Mouse (Mus musculus): ENCODE data around the gene Myo1a. TPM values are rescaled to one million over a fixed set of nuclear protein-coding genes. Genes with fewer than 3 reads are reported as not detected.

The Myo1a gene
- total and polyA plus RNA-seq, 2 experiments from 2014 or later, result 0.04 TPM; not detected in 1

DNA sequence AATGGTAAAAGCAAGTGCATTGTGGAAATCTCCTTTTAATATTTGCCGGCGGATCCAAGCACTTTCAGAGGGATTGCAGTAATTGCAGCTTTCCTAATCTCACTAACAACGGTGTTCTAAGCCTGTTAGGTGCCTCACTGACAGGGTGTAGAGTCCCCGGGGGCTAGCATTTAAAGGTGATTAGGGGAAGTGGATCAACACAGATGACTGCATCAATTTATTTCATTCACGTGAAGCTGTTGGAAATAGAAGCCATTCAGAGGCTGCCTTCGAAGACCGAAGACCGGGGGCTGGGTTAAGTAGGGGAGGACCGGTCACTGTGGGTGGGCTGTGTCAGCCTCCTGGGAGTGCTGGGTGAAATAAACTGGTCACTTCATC is 26.0 kb downstream of the Myo1a start:
- no peak for TF ChIP-seq CTCF (IDR thresholded peaks at IDR 0.05; ENCODE audit: low read depth)
- TF ChIP-seq EP300 (IDR thresholded peaks at IDR 0.05; ENCODE audit: low read depth), result no peak
- no peak overlapping the region for H3K4me3 ChIP-seq (ENCODE audit: low read depth, low read length)
- no peak for DNase-seq (ENCODE audit: low spot score)
- no peak for ATAC-seq (ENCODE audit: insufficient read depth, low read depth)
- 0 out of 2 replicates have a peak, but pooled peaks cover 13% of the 10 kb centered on the region for H3K27me3 ChIP-seq (ENCODE audit: control insufficient read depth, insufficient read depth, low read length)
- no peak overlapping the region for H3K27ac ChIP-seq (ENCODE audit: low read depth)
- WGBS, result 52% methylated on average over 9 of the region's 9 CpGs
- H3K9ac ChIP-seq (replicated peaks; ENCODE audit: low read depth, low read length), result no peak overlapping the region
- H3K9me3 ChIP-seq (replicated peaks; ENCODE audit: control insufficient read depth, low read length), result no peaks in the 10 kb centered on the region
- H3K4me2 ChIP-seq (ENCODE audit: low read depth, low read length), result no peak overlapping the region
- H3K36me3 ChIP-seq (replicated peaks; ENCODE audit: control insufficient read depth, insufficient read depth, low read length), result no peaks in the 10 kb centered on the region
- no peaks in the 10 kb centered on the region for H3K4me1 ChIP-seq (ENCODE audit: control insufficient read depth, insufficient read depth)

DNA sequence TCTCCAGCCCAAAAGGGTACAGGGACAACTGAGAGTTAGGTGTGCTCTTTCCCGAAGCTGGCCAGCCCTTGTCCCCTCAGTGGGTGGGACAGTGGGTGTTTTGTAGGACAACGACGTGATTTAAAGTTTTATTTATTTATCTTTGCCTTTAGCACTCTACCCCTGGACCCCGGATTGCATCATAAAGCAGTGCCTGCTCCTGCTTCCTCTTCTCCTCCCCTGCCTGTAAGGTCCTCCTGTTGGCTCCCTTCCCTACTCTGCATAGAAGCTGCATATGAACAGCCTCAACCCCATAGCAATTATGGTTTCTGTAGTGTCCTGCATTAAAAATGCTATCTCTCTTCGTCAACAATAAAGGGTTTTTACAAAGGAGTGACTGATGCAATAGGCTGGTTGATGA is 26.4 kb downstream of the Myo1a start:
- WGBS, result 34% methylated on average over 5 of the region's 5 CpGs
- no peak for TF ChIP-seq CTCF (IDR thresholded peaks at IDR 0.05; ENCODE audit: low read depth)
- TF ChIP-seq EP300 (IDR thresholded peaks at IDR 0.05; ENCODE audit: low read depth), result no peak
- no peak overlapping the region for H3K27ac ChIP-seq (ENCODE audit: low read depth)
- H3K4me3 ChIP-seq (ENCODE audit: low read depth, low read length), result no peak overlapping the region
- DNase-seq (ENCODE audit: low spot score) (no peak), ATAC-seq (ENCODE audit: insufficient read depth, low read depth) (no peak)
- no peaks in the 10 kb centered on the region for H3K36me3 ChIP-seq (replicated peaks; ENCODE audit: control insufficient read depth, insufficient read depth, low read length)
- H3K4me1 ChIP-seq (ENCODE audit: control insufficient read depth, insufficient read depth), result no peaks in the 10 kb centered on the region
- 0 out of 2 replicates have a peak, but pooled peaks cover 12% of the 10 kb centered on the region for H3K27me3 ChIP-seq (ENCODE audit: control insufficient read depth, insufficient read depth, low read length)
- no peak overlapping the region for H3K9ac ChIP-seq (replicated peaks; ENCODE audit: low read depth, low read length)
- H3K9me3 ChIP-seq (replicated peaks; ENCODE audit: control insufficient read depth, low read length), result no peaks in the 10 kb centered on the region
- H3K4me2 ChIP-seq (ENCODE audit: low read depth, low read length), result no peak overlapping the region

DNA sequence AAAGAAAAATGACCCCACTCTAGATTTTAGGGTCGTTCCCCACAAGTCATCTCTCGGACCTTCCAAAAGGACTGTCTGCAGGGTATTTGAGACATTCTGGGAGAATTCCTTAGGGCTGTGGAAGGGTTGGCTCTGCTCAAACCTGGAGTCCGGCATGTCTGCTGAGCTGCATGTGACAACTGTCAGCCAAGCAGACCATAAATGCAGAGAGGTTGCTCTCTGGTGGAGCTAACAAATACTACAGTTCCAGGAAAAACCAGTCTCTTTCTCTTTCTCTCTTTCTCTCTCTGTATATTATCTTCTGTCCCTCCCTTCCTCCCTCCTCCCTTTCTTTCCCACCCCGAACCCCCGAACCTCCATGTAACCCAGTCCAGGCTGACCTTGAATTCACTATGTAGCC is 29.5 kb downstream of the Myo1a start:
- Histone ChIP-seq H3K36me3 (replicated peaks; ENCODE audit: control insufficient read depth, insufficient read depth, low read length) (no peaks in the 10 kb centered on the region), H3K9me3 (replicated peaks; ENCODE audit: control insufficient read depth, low read length) (no peaks in the 10 kb centered on the region), H3K4me3 (ENCODE audit: low read depth, low read length) (no peak overlapping the region), H3K27me3 (ENCODE audit: control insufficient read depth, insufficient read depth, low read length) (no peaks in the 10 kb centered on the region), H3K9ac (replicated peaks; ENCODE audit: low read depth, low read length) (no peak overlapping the region), H3K4me2 (ENCODE audit: low read depth, low read length) (no peak overlapping the region), H3K27ac (ENCODE audit: low read depth) (no peak overlapping the region), H3K4me1 (ENCODE audit: control insufficient read depth, insufficient read depth) (no peaks in the 10 kb centered on the region)
- DNase-seq (ENCODE audit: low spot score) (peak; percentile 48), ATAC-seq (ENCODE audit: insufficient read depth, low read depth) (no peak; the same call in 1 of the 2 replicates)
- TF ChIP-seq EP300 (IDR thresholded peaks at IDR 0.05; ENCODE audit: low read depth) (no peak), CTCF (IDR thresholded peaks at IDR 0.05; ENCODE audit: low read depth) (peak; percentile 73)
- 25% methylated on average over 5 of the region's 5 CpGs for WGBS

DNA sequence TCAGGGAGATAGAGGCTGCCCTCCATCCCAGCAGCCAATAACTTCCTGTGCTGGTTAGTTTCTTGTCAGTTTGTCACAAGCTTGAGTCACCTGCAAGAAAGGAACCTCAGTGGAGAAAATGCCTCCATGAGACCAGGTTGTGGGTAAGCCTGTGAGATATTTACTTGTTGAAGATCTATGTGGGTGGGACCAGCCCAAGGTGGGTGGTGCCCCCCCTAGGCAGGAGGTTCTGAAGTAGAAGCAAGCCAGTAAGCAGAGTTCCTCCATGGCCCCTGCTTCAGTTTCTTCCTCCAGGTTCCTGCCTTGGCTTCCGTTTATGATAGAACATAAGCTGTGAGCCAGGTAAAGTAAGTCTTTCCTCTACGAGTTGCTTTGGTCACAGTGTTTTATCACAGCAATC is 31.3 kb downstream of the Myo1a start:
- no peak for TF ChIP-seq CTCF (IDR thresholded peaks at IDR 0.05; ENCODE audit: low read depth)
- no peak for TF ChIP-seq EP300 (IDR thresholded peaks at IDR 0.05; ENCODE audit: low read depth)
- 69% methylated on average over 2 of the region's 2 CpGs for WGBS
- no peak overlapping the region for H3K4me3 ChIP-seq (ENCODE audit: low read depth, low read length)
- no peaks in the 10 kb centered on the region for H3K9me3 ChIP-seq (replicated peaks; ENCODE audit: control insufficient read depth, low read length)
- no peak overlapping the region for H3K27ac ChIP-seq (ENCODE audit: low read depth)
- DNase-seq (ENCODE audit: low spot score) (no peak), ATAC-seq (ENCODE audit: insufficient read depth, low read depth) (no peak)
- peaks cover 9% of the 10 kb centered on the region for H3K4me1 ChIP-seq (ENCODE audit: control insufficient read depth, insufficient read depth)
- H3K9ac ChIP-seq (replicated peaks; ENCODE audit: low read depth, low read length), result no peak overlapping the region
- no peak overlapping the region for H3K4me2 ChIP-seq (ENCODE audit: low read depth, low read length)
- peaks cover under 1% of the 10 kb centered on the region; the same call in 1 of the 2 replicates for H3K36me3 ChIP-seq (replicated peaks; ENCODE audit: control insufficient read depth, insufficient read depth, low read length)
- no peaks in the 10 kb centered on the region for H3K27me3 ChIP-seq (ENCODE audit: control insufficient read depth, insufficient read depth, low read length)

DNA sequence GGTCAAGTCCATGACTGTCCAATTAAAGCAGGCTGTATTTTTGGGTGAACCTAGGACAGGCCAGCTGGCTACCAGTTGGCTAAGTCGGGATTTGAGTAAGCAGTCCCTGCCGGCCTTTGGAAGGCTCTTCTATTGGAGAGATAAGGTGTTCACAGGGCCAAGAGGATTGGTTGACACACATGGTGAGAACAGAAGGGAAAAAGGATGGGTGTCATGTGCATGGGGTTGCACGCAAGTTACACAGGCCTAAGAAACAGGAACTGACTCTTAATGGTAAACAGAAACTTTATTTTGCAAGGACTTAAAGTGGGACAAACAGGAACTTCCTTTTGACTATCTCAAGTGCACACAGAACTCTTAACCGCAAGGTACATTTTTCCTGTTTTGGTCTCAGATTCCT is 31.9 kb downstream of the Myo1a start:
- H3K9me3 ChIP-seq (replicated peaks; ENCODE audit: control insufficient read depth, low read length), result no peaks in the 10 kb centered on the region
- peaks cover 7% of the 10 kb centered on the region; the same call in 1 of the 2 replicates for H3K36me3 ChIP-seq (replicated peaks; ENCODE audit: control insufficient read depth, insufficient read depth, low read length)
- no peak overlapping the region for H3K9ac ChIP-seq (replicated peaks; ENCODE audit: low read depth, low read length)
- H3K4me3 ChIP-seq (ENCODE audit: low read depth, low read length), result no peak overlapping the region
- WGBS, result 41% methylated on average over 4 of the region's 4 CpGs
- H3K27ac ChIP-seq (ENCODE audit: low read depth), result no peak overlapping the region
- H3K27me3 ChIP-seq (ENCODE audit: control insufficient read depth, insufficient read depth, low read length), result no peaks in the 10 kb centered on the region
- ATAC-seq (ENCODE audit: insufficient read depth, low read depth) (no peak), DNase-seq (ENCODE audit: low spot score) (no peak)
- H3K4me2 ChIP-seq (ENCODE audit: low read depth, low read length), result no peak overlapping the region
- no peak for TF ChIP-seq EP300 (IDR thresholded peaks at IDR 0.05; ENCODE audit: low read depth)
- no peak for TF ChIP-seq CTCF (IDR thresholded peaks at IDR 0.05; ENCODE audit: low read depth)
- peaks cover 9% of the 10 kb centered on the region for H3K4me1 ChIP-seq (ENCODE audit: control insufficient read depth, insufficient read depth)

DNA sequence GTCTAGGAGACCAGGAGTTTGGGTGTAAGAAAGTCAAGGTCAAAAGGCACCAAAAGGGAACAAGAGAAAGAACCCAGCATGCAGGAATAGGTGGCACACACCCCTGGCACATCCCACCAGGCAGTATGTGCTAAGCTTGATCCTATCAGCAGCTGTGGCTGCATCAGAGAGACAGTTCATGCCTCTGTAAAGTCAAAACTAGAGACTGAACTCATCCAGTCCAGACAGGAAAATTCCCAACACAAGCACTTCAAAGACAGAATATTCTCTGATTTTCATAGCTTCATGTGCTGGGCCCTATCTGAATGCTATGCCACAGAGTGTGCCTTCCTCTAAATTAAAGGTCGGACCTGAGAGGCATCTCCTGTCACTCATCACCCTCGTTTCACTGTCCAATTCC is 32.6 kb downstream of the Myo1a start:
- H3K4me1 ChIP-seq (ENCODE audit: control insufficient read depth, insufficient read depth), result peaks cover 9% of the 10 kb centered on the region
- WGBS, result 19% methylated on average over 2 of the region's 2 CpGs
- no peak overlapping the region for H3K9ac ChIP-seq (replicated peaks; ENCODE audit: low read depth, low read length)
- H3K4me3 ChIP-seq (ENCODE audit: low read depth, low read length), result no peak overlapping the region
- ATAC-seq (ENCODE audit: insufficient read depth, low read depth) (no peak), DNase-seq (ENCODE audit: low spot score) (no peak)
- H3K9me3 ChIP-seq (replicated peaks; ENCODE audit: control insufficient read depth, low read length), result no peaks in the 10 kb centered on the region
- H3K4me2 ChIP-seq (ENCODE audit: low read depth, low read length), result no peak overlapping the region
- peaks cover 14% of the 10 kb centered on the region for H3K36me3 ChIP-seq (replicated peaks; ENCODE audit: control insufficient read depth, insufficient read depth, low read length)
- H3K27me3 ChIP-seq (ENCODE audit: control insufficient read depth, insufficient read depth, low read length), result no peaks in the 10 kb centered on the region
- no peak for TF ChIP-seq CTCF (IDR thresholded peaks at IDR 0.05; ENCODE audit: low read depth)
- no peak overlapping the region for H3K27ac ChIP-seq (ENCODE audit: low read depth)
